Mouse (Mus musculus): ENCODE measurements around the gene Gpr19. TPM values are rescaled to one million over a fixed set of nuclear protein-coding genes. Genes with fewer than 3 reads are reported as not detected.

Gene Gpr19
- polyA plus RNA-seq, 1 experiment from 2014 or later: 9.1 TPM

- peaks cover 44% of the 10 kb centered on the region for H3K4me1 ChIP-seq
- H3K4me3 ChIP-seq: peak overlapping the region; percentile 56
- peak overlapping the region; percentile 86 for H3K4me2 ChIP-seq
- H3K9me3 ChIP-seq: no peaks in the 10 kb centered on the region
- WGBS: 81% methylated on average over 7 of the region's 7 CpGs
- peak overlapping the region; percentile 58; the same call in 1 of the 2 replicates for H3K9ac ChIP-seq
- no peaks in the 10 kb centered on the region for H3K27me3 ChIP-seq
- no peak for ATAC-seq (ENCODE audit: insufficient number of reproducible peaks, insufficient read depth, low FRiP score, low TSS enrichment, low read depth)
- H3K36me3 ChIP-seq: no peaks in the 10 kb centered on the region
- no peak overlapping the region for H3K27ac ChIP-seq
Observed at GRCm38 (mm10) chr6:134930383-134930782, 32.0 kb upstream of the Gpr19 start.

GRCm38 (mm10) chr6:134929926-134930325, 31.5 kb upstream of the Gpr19 start:
- Histone ChIP-seq H3K4me3 (peak overlapping the region; percentile 56), H3K9me3 (no peaks in the 10 kb centered on the region), H3K4me2 (peak overlapping the region; percentile 86), H3K9ac (peak overlapping the region; percentile 58), H3K36me3 (no peaks in the 10 kb centered on the region), H3K27ac (no peak overlapping the region), H3K27me3 (no peaks in the 10 kb centered on the region), H3K4me1 (peaks cover 44% of the 10 kb centered on the region)
- ATAC-seq (ENCODE audit: insufficient number of reproducible peaks, insufficient read depth, low FRiP score, low TSS enrichment, low read depth): no peak
- 56% methylated on average over 4 of the region's 4 CpGs for WGBS

- peak overlapping the region; percentile 56 for H3K4me3 ChIP-seq
- H3K4me1 ChIP-seq: peaks cover 44% of the 10 kb centered on the region
Observed at GRCm38 (mm10) chr6:134928889-134929310, 30.5 kb upstream of the Gpr19 start.

GRCm38 (mm10) chr6:134928096-134928888, 29.9 kb upstream of the Gpr19 start:
- Histone ChIP-seq H3K9me3 (no peaks in the 10 kb centered on the region), H3K27me3 (no peaks in the 10 kb centered on the region), H3K9ac (peak overlapping the region; percentile 87), H3K4me2 (peak overlapping the region; percentile 86), H3K36me3 (no peaks in the 10 kb centered on the region), H3K27ac (peak overlapping the region; percentile 100), H3K4me1 (peaks cover 50% of the 10 kb centered on the region), H3K4me3 (peak overlapping the region; percentile 56)
- ATAC-seq (ENCODE audit: insufficient number of reproducible peaks, insufficient read depth, low FRiP score, low TSS enrichment, low read depth): peak; percentile 88
- under 1% methylated on average over 63 of the region's 63 CpGs for WGBS

More at GRCm38 (mm10) chr6:134928889-134929310, 30.5 kb upstream of the Gpr19 start:
- H3K36me3 ChIP-seq: no peaks in the 10 kb centered on the region
- WGBS: 0% methylated on average over 15 of the region's 15 CpGs
- ATAC-seq (ENCODE audit: insufficient number of reproducible peaks, insufficient read depth, low FRiP score, low TSS enrichment, low read depth): peak; percentile 22; the same call in 1 of the 2 replicates
- H3K9ac ChIP-seq: peak overlapping the region; percentile 87
- H3K9me3 ChIP-seq: no peaks in the 10 kb centered on the region
- H3K4me2 ChIP-seq: peak overlapping the region; percentile 86
- H3K27me3 ChIP-seq: no peaks in the 10 kb centered on the region
- peak overlapping the region; percentile 100 for H3K27ac ChIP-seq

GRCm38 (mm10) chr6:134927595-134928095, 29.3 kb upstream of the Gpr19 start:
- Histone ChIP-seq H3K4me3 (peak overlapping the region; percentile 56), H3K4me1 (peaks cover 49% of the 10 kb centered on the region), H3K27ac (peak overlapping the region; percentile 100), H3K9ac (peak overlapping the region; percentile 87), H3K27me3 (no peaks in the 10 kb centered on the region), H3K36me3 (no peaks in the 10 kb centered on the region), H3K4me2 (peak overlapping the region; percentile 86), H3K9me3 (no peaks in the 10 kb centered on the region)
- ATAC-seq (ENCODE audit: insufficient number of reproducible peaks, insufficient read depth, low FRiP score, low TSS enrichment, low read depth): no peak
- WGBS: 2% methylated on average over 13 of the region's 13 CpGs

- Histone ChIP-seq H3K9ac (peak overlapping the region; percentile 87), H3K4me2 (peak overlapping the region; percentile 86), H3K9me3 (no peaks in the 10 kb centered on the region), H3K4me1 (peaks cover 52% of the 10 kb centered on the region), H3K27me3 (no peaks in the 10 kb centered on the region), H3K4me3 (peak overlapping the region; percentile 56), H3K36me3 (no peaks in the 10 kb centered on the region), H3K27ac (peak overlapping the region; percentile 100)
- under 1% methylated on average over 63 of the region's 63 CpGs for WGBS
- ATAC-seq (ENCODE audit: insufficient number of reproducible peaks, insufficient read depth, low FRiP score, low TSS enrichment, low read depth): no peak
Observed at GRCm38 (mm10) chr6:134926803-134927594, 28.6 kb upstream of the Gpr19 start.

GRCm38 (mm10) chr6:134926338-134926705, 27.9 kb upstream of the Gpr19 start:
- H3K4me1 ChIP-seq: peaks cover 55% of the 10 kb centered on the region
- H3K36me3 ChIP-seq: no peaks in the 10 kb centered on the region
- no peak for ATAC-seq (ENCODE audit: insufficient number of reproducible peaks, insufficient read depth, low FRiP score, low TSS enrichment, low read depth)
- no peaks in the 10 kb centered on the region for H3K27me3 ChIP-seq
- peak overlapping the region; percentile 86 for H3K4me2 ChIP-seq
- peak overlapping the region; percentile 56 for H3K4me3 ChIP-seq
- 32% methylated on average over 3 of the region's 3 CpGs for WGBS
- no peaks in the 10 kb centered on the region for H3K9me3 ChIP-seq
- peak overlapping the region; percentile 100 for H3K27ac ChIP-seq
- peak overlapping the region; percentile 87 for H3K9ac ChIP-seq

- no peaks in the 10 kb centered on the region for H3K9me3 ChIP-seq
- no peak overlapping the region for H3K4me3 ChIP-seq
- H3K36me3 ChIP-seq: no peaks in the 10 kb centered on the region
- H3K9ac ChIP-seq: no peak overlapping the region
- H3K4me2 ChIP-seq: no peak overlapping the region
- no peak overlapping the region for H3K27ac ChIP-seq
- H3K27me3 ChIP-seq: no peaks in the 10 kb centered on the region
- no peak for ATAC-seq (ENCODE audit: insufficient number of reproducible peaks, insufficient read depth, low FRiP score, low TSS enrichment, low read depth)
- peaks cover 50% of the 10 kb centered on the region for H3K4me1 ChIP-seq
- 77% methylated on average over 4 of the region's 4 CpGs for WGBS
Observed at GRCm38 (mm10) chr6:134925673-134926337, 27.4 kb upstream of the Gpr19 start.

GRCm38 (mm10) chr6:134924262-134924661, 25.9 kb upstream of the Gpr19 start:
- WGBS: 72% methylated on average over 3 of the region's 3 CpGs
- Histone ChIP-seq H3K36me3 (no peaks in the 10 kb centered on the region), H3K4me2 (no peak overlapping the region), H3K27ac (no peak overlapping the region), H3K4me1 (peaks cover 41% of the 10 kb centered on the region), H3K9ac (no peak overlapping the region), H3K27me3 (no peaks in the 10 kb centered on the region), H3K4me3 (no peak overlapping the region), H3K9me3 (no peaks in the 10 kb centered on the region)
- no peak for ATAC-seq (ENCODE audit: insufficient number of reproducible peaks, insufficient read depth, low FRiP score, low TSS enrichment, low read depth)

GRCm38 (mm10) chr6:134923670-134924069, 25.3 kb upstream of the Gpr19 start:
- no peak overlapping the region for H3K9ac ChIP-seq
- 62% methylated on average over 4 of the region's 4 CpGs for WGBS
- no peaks in the 10 kb centered on the region for H3K36me3 ChIP-seq
- H3K27me3 ChIP-seq: no peaks in the 10 kb centered on the region
- no peaks in the 10 kb centered on the region for H3K9me3 ChIP-seq
- no peak overlapping the region for H3K4me3 ChIP-seq
- peaks cover 39% of the 10 kb centered on the region for H3K4me1 ChIP-seq
- no peak for ATAC-seq (ENCODE audit: insufficient number of reproducible peaks, insufficient read depth, low FRiP score, low TSS enrichment, low read depth)
- peak overlapping the region; percentile 89 for H3K4me2 ChIP-seq
- no peak overlapping the region for H3K27ac ChIP-seq

- peak overlapping the region; percentile 89 for H3K4me2 ChIP-seq
Observed at GRCm38 (mm10) chr6:134922511-134923195, 24.3 kb upstream of the Gpr19 start.

More at GRCm38 (mm10) chr6:134922511-134923195, 24.3 kb upstream of the Gpr19 start:
- H3K4me3 ChIP-seq: peak overlapping the region; percentile 90
- H3K36me3 ChIP-seq: no peaks in the 10 kb centered on the region
- WGBS: 56% methylated on average over 9 of the region's 9 CpGs
- H3K9ac ChIP-seq: peak overlapping the region; percentile 93
- no peak overlapping the region for H3K27ac ChIP-seq
- no peaks in the 10 kb centered on the region for H3K9me3 ChIP-seq
- no peak for ATAC-seq (ENCODE audit: insufficient number of reproducible peaks, insufficient read depth, low FRiP score, low TSS enrichment, low read depth)
- H3K4me1 ChIP-seq: peaks cover 37% of the 10 kb centered on the region
- H3K27me3 ChIP-seq: no peaks in the 10 kb centered on the region
